Mouse (Mus musculus): ENCODE results near the gene Sertad1.
"Not testable (repeated sequence)": the region's sequence is repeated elsewhere in the genome, so short reads cannot be mapped to it uniquely, and the experiment has no call there.

The Sertad1 gene

DNA sequence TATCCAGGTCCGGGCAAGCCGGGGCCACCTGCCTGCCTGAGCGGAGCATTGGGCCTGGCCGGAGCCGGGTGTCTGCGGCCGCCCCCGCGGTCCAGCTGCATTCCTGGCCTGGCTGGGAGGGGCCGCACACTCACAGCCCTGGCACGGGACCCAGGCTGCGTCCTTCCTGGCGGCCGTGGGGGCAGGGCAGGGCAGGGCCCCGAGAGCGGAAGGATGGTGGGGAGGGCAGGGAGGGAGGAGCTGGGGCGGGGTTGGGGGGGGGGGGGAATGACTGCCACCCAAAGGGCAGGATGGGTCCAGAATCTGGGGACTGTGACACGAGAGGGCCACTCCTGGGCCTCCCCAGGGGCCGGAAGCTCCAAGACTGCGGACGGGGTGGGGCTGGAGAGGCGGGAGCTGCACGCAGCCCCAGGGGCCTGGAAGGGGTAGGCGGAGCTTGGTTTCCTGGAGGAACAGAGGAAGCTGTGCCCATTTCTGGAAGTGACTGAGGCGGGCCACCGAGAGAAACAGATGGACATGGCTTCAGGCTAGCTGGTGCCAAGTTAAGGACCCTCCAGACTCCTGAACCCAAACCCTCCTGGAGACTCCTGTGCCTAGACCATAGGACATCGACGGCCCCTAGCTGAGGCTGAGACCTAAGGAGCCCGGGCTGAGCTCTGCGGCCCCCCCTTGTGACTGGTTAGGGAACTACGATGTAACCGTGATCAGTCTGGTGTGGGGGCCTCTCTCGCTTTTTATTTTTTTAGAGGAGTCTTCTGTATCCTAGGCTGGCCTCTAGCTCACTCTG is 4.0 kb downstream of the Sertad1 start:
- in situ Hi-C loops (cut with MboI; ENCODE audit: low pct_unique_long_range_greater_than_20kb in 1 of 2, low sequenced_read_pairs in 2 of 2, unreplicated experiment in 1 of 2): no loop called here

DNA sequence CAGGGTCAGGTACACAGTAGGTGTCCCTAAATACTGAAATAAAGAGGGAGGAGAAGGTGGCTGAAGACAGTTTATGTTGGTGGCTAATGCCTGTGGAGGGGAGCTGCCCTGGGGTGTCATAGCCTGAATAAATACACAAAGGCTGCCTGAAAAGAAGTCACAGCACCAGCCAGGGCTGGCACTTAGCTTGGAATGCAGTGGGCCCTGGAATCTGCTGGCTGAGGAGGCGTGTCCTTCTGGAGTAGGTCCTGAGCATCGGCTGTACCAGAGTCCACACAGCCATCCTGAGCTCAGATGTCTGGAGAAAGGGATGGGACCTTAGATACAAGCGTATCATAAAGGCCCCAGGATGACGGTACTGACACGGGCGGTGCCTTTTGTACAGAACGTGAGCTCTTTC is 5.1 kb downstream of the Sertad1 start:
- in situ Hi-C loops (cut with MboI; ENCODE audit: low pct_unique_long_range_greater_than_20kb in 1 of 2, low sequenced_read_pairs in 2 of 2, unreplicated experiment in 1 of 2): no loop called here

DNA sequence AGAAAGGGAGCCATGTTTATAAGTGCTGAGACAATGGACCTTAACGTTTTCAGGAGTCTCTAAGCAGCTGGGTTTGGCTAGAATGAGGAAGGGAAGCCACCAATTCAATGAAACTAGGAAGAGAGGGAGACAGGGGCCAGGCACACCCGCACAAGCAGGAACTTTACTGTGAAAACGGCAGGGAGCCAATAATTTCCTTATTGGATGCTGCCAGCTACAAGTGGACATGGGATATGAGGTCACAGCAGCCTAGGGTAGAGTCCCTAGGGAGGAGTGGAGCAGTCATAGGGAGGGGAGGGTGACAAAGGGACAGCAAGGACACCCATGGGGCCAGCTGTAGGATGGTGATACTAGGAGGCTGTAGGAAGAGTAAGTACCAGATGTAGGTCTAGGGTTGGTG is 6.3 kb downstream of the Sertad1 start:
- in situ Hi-C loops (cut with MboI; ENCODE audit: low pct_unique_long_range_greater_than_20kb in 1 of 2, low sequenced_read_pairs in 2 of 2, unreplicated experiment in 1 of 2): no loop called here

DNA sequence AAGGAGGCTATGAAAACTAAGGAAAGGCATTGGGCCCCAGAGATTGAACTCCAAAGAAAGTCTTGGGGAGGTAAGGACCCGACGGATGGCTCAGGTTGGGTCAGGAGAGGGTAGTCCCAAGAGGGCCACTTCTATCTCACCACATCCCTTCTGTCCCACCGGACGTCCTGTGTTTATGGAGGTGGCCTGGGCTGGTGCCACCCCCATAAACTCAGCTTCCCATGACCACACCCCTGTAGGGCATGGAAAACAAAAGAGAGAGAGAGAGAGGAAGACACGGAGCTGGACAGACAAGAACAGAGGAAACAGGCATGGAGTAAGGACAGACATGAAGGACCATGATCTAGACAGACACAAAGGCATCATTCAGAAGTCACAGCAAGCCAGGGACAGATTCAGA is 6.7 kb downstream of the Sertad1 start:
- in situ Hi-C loops (cut with MboI; ENCODE audit: low pct_unique_long_range_greater_than_20kb in 1 of 2, low sequenced_read_pairs in 2 of 2, unreplicated experiment in 1 of 2): no loop called here

DNA sequence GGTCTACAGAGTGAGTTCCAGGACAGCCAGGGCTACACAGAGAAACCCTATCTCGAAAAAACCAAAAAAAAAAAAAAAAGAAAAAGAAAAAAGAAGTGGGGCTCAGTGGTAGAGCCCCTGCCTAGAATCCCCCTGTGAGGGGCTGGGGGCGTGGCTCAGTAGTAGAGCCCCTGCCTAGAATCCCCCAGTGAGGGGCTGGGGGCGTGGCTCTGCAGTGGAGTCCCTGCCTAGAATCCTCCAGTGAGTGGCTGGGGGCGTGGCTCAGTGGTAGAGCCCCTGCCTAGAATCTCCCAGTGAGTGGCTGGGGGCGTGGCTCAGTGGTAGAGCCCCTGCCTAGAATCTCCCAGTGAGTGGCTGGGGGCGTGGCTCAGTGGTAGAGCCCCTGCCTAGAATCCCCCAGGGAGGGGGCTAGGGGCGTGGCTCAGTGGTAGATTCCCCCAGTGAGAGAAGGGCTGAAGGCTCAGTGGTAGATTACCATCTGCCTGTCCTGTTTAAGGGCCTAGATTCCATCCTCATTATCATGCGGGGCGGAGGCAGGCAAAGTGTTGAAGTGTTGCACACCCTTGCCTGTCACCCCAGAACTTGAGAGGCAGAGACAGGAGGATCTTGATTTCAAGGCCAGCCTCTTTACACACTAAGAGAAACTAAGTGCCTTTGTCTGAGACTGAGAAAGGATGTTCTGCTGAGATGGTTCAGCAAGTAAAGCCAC is 8.1 kb downstream of the Sertad1 start:
- in situ Hi-C loops (cut with MboI; ENCODE audit: low pct_unique_long_range_greater_than_20kb in 1 of 2, low sequenced_read_pairs in 2 of 2, unreplicated experiment in 1 of 2): not testable (repeated sequence)

DNA sequence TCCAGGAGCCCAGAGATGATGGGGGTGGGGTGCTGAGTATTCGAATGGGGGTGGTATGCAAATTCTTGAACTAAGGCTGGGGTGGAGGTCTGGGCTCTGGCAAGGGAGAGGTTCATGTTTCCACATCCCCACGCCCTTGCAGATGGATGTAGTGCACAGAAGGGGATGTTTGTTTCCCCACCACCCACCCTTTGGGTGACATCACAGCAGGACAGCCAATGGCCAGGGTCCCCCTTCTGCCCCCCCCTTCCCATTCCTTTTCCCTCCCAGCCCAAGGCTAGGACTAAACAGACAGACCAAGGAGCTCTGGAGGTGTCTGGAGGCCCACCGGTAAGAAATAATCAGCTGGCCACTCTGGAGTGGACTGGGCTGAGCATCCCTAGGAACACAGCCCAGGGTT is 12.3 kb downstream of the Sertad1 start, which contains the start of gene Prx:
Gene Prx, plus strand, starts transcription at position 289 of the 400 bp plus-strand sequence.
- in situ Hi-C loops (cut with MboI; ENCODE audit: low pct_unique_long_range_greater_than_20kb in 1 of 2, low sequenced_read_pairs in 2 of 2, unreplicated experiment in 1 of 2): no loop called here

DNA sequence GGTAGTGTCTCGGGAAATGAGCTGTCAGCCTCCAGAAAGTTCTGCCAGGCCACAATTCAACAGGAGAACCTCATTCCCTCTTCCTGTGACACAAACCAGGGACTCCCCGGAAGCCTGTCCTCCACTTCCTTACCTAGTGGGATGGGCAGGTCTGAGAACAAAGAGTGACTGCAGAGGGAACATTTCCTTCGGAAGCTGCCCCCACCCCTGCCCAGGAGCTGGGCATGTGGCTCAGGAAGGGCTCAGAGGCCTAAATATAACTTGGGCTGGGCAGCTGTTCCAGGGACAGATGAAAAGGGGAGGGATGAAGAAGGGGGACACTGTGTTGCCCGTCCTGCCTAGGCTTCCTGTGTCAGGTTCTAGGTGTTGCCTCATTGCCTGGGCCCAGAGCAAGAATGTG is 14.9 kb downstream of the Sertad1 start:
- in situ Hi-C loops (cut with MboI; ENCODE audit: low pct_unique_long_range_greater_than_20kb in 1 of 2, low sequenced_read_pairs in 2 of 2, unreplicated experiment in 1 of 2): no loop called here

DNA sequence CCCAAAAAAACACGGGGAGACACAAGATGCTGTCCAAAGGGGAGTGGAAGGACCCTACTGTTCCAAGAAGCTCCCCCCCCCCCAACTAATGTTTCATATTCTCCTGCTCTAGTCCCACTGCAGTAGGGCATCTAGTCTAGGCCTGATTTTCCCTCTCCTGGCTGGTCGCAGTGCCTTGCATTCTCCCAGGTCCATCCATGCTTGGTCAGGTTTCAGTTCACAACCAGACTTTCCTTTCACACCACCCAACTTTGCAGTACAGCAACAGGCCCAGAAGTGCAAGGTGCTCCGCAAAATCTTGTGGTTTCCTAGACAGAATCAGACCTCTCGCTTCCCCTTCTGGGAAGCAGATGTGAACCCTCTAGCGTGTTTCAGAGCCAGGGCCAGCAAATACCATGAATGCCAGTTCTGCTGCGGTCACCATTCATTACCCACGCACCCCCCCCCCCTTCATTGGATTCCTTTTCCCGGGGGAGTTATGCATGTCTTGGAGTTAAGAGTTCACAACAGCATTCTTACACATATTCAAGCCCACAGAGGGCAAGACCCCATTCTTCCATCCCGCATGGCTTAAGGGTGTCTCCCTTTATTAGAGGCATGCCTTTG is 20.2 kb downstream of the Sertad1 start:
- in situ Hi-C loops (cut with MboI; ENCODE audit: low pct_unique_long_range_greater_than_20kb in 1 of 2, low sequenced_read_pairs in 2 of 2, unreplicated experiment in 1 of 2): no loop called here

DNA sequence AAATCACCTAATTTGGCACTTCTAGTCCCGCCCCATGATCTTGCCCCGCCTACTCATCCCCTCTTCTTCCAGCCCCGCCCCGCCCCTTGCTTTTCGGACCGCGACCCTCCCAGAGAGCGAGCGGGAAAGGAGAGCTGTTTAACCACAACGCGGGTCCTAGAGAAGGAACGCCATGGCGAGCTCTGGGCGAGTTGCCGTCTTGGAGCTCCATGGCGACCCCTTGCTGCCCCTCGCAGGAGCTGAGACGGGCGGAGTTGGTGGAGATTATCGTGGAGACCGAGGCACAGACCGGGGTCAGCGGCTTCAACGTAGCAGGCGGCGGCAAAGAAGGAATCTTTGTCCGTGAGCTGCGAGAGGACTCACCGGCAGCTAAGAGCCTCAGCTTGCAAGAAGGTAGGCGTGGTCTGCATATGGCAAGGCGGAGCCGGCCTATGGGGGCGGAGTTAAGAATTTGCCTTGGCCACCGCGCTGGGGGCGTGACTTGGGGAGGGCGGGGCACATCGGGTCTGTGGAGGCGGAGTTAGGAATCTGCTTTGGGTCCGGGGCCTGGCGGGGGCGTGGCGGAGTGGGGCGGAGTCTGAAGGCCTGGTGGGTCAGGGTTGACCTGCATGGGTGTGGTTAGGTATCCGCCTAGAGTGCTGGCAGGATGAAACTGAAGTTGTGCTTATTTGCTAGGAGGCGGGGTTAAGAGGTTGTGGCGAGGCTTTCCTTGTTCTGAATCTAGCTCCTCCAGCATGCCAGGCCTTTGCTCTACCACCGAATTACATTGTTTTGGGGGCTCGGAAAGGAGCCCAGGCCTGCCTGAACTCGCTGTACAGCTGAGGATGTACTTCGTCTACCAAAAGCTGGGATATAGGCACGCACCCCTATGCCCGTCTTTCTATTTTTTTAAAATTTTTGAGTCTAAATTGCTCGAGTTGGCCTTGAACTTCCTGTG is 21.3 kb downstream of the Sertad1 start:
- in situ Hi-C loops (cut with MboI; ENCODE audit: low pct_unique_long_range_greater_than_20kb in 1 of 2, low sequenced_read_pairs in 2 of 2, unreplicated experiment in 1 of 2): no loop called here

DNA sequence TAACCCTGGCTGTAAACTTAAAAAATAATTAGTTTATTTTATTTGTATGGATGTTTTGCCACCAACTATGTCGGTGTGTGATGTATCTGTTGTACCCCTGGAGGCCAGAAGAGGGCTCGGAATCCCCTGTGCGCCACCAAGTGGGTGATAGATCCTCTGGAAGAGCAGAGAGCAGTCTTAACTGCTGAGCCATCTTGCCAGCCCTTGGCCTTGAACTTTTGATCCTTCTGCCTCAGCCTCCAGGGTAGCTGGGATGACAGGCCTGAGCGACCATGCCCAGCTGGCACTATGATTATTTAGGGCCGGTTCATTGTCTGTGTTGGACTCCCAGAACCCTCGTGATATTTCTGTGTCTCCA is 21.9 kb downstream of the Sertad1 start:
- in situ Hi-C loops (cut with MboI; ENCODE audit: low pct_unique_long_range_greater_than_20kb in 1 of 2, low sequenced_read_pairs in 2 of 2, unreplicated experiment in 1 of 2): no loop called here

DNA sequence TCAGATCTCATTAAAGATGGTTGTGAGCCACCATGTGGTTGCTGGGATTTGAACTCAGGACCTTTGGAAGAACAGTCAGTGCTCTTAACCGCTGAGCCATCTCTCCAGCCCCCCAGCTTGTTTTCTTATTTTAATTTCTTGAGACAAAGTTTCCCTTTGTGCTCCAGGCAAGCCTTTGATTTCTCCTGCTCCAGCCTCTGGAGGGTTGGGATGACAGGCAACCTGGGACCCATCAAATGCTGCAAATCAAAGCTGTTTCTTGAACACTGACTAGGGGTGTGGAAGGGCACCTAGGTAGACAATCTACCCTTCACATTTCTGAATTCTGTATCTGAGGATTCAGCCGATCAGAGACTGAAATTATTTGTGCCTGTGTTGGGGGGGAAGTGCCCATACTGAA is 24.1 kb downstream of the Sertad1 start:
- in situ Hi-C loops (cut with MboI; ENCODE audit: low pct_unique_long_range_greater_than_20kb in 1 of 2, low sequenced_read_pairs in 2 of 2, unreplicated experiment in 1 of 2): no loop called here

DNA sequence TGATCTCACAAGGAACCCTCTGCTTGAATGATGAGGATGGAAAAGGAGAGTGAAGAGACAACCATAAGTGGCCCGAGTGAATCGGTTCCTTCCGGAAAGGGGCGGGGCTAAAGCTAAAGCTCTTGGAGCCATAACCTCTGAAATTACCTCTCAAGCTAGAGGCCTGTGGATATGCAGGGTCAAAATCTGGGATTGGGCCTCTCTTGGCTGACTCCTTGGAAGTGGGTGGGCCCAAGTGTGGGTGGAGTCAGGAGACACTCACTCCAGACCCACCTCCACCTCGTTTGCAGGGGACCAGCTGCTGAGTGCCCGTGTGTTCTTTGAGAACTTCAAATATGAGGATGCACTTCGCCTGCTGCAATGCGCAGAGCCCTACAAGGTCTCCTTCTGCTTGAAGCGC is 28.3 kb downstream of the Sertad1 start:
- in situ Hi-C loops (cut with MboI; ENCODE audit: low pct_unique_long_range_greater_than_20kb in 1 of 2, low sequenced_read_pairs in 2 of 2, unreplicated experiment in 1 of 2): no loop called here

DNA sequence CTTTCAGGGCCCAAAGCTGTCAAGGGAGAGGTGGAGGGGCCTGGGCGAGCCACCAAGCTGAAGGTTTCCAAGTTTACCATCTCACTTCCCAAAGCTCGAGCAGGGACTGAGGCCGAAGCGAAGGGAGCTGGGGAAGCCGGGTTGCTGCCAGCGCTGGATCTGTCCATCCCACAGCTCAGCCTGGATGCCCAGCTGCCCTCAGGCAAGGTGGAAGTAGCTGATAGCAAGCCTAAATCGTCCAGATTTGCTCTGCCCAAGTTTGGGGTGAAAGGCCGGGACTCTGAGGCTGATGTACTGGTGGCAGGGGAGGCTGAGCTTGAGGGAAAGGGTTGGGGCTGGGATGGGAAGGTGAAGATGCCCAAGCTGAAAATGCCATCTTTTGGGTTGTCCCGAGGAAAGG is 31.6 kb downstream of the Sertad1 start:
- in situ Hi-C loops (cut with MboI; ENCODE audit: low pct_unique_long_range_greater_than_20kb in 1 of 2, low sequenced_read_pairs in 2 of 2, unreplicated experiment in 1 of 2): no loop called here

DNA sequence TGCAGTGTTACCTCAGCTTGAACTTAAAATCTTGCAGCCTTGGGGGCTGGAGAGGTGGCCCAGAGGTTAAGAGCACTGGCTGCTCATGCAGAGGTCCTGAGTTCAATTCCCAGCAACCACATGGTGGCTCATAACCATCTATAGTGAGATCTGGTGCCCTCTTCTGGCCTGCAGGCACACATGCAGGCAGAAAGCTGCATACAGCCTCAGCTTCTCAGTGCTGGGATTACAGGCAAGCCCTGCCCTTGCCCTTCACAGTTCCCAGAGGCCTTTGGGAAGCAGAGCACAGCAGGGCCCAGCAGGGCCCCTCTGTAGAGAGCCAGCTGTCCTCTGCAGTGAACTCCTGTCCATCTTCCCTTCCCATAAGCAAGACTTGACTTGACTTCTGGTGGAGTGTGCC is 33.4 kb downstream of the Sertad1 start:
- in situ Hi-C loops (cut with MboI; ENCODE audit: low pct_unique_long_range_greater_than_20kb in 1 of 2, low sequenced_read_pairs in 2 of 2, unreplicated experiment in 1 of 2): loop anchor here in 1 of 2 experiments (5.0 kb wide), 1 partner anchor 83 kb away; no protein-coding TSS in a partner anchor

DNA sequence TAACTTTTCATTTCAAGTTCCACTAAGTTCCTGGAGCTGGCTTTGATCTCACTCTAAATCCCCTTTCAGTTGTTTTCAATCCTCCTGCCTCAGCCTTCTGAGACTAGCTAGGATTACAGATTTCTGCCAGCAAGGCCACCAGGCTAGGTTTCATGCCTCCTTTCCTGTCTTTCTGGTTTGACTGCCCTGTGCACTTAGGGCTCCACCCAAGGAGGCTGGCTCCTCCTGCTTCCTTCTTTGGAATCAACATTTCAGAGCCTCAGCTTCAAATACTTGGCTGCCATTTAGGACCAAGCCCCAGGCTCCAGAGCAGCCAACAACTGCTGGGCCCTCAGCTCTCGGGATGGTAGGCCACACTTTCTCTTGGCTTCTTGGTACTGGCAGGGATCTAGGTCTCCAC is 33.9 kb downstream of the Sertad1 start:
- in situ Hi-C loops (cut with MboI; ENCODE audit: low pct_unique_long_range_greater_than_20kb in 1 of 2, low sequenced_read_pairs in 2 of 2, unreplicated experiment in 1 of 2): loop anchor here in 1 of 2 experiments (5.0 kb wide), 1 partner anchor 83 kb away; no protein-coding TSS in a partner anchor

DNA sequence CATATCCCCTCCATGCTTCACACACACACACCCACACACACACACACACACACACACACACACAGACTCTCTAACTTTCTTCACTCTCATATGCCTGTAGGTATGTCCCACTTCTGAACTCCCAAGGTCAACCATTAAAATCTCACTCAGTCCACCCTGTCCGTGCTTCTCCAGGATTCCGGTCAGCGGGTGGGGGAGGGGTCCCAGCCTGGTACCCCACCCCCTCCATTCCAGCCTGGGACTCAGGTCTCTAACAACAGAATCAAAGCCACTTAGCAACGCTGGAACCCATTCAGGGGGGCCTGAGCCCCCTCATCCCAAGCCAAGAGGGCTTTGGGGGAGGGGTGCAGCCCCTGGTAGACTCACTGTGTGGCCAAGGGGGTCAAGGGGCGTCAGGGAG is 36.3 kb downstream of the Sertad1 start, which contains the start of gene Hipk4:
Gene Hipk4, plus strand, starts transcription at position 301 of the 400 bp plus-strand sequence.
- in situ Hi-C loops (cut with MboI; ENCODE audit: low pct_unique_long_range_greater_than_20kb in 1 of 2, low sequenced_read_pairs in 2 of 2, unreplicated experiment in 1 of 2): loop anchor here in 1 of 2 experiments (5.0 kb wide), 1 partner anchor 86 kb away; no protein-coding TSS in a partner anchor

DNA sequence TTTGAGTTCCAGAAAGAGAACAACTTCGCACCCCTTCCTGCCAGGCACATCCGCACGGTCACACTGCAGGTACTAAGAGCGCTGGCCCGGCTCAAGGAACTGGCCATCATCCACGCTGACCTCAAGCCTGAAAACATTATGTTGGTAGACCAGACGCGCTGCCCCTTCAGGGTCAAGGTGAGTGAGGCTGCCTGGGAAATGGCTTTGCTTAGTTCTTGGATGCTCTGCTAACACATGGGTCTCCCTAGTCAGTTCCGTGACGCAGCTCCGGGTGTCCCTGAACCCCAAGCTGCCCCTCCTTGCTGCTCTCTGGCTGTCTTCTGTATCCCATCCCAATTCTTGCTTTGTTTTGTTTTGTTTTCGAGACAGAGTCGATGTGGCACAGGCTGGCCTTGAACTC is 37.1 kb downstream of the Sertad1 start:
- in situ Hi-C loops (cut with MboI; ENCODE audit: low pct_unique_long_range_greater_than_20kb in 1 of 2, low sequenced_read_pairs in 2 of 2, unreplicated experiment in 1 of 2): loop anchor here in 1 of 2 experiments (5.0 kb wide), 1 partner anchor 87 kb away; no protein-coding TSS in a partner anchor
